Mouse (Mus musculus) midbrain, embryonic 14.5 days (tissue): ENCODE measurements around the gene Gm28079. TPM values are rescaled to one million over a fixed set of nuclear protein-coding genes. Genes with fewer than 3 reads are reported as not detected.
"Not testable (repeated sequence)": the region's sequence is repeated elsewhere in the genome, so short reads cannot be mapped to it uniquely, and the experiment has no call there.

Source experiments
- ATAC-seq: fragments of 200-750 bp; cut with Nextera tagmentation; 2 replicates; pipeline ENCODE4 v1.8.0; 2017; ENCODE audit warnings: moderate number of reproducible peaks, moderate library complexity; ENCODE audit not compliant: low FRiP score, low TSS enrichment
- DNase-seq: peaks from one replicate; pipeline ENCODE4 v3.0.0-alpha.2; 2015
- H3K27ac ChIP-seq: fragments of 300-500 bp; sonication (generic); replicated peaks from 2 replicates; pipeline ENCODE4 v1.5.1; 2014; ENCODE audit warnings: mild to moderate bottlenecking, low read depth, low read length, moderate library complexity
- H3K27me3 ChIP-seq: fragments of 300-500 bp; sonication (generic); 2 replicates; pipeline ENCODE4 v1.6.1; 2014; ENCODE audit warnings: low read length, control low read depth, mixed read lengths; ENCODE audit not compliant: control insufficient read depth, insufficient read depth
- H3K36me3 ChIP-seq: fragments of 300-500 bp; sonication (generic); 2 replicates; pipeline ENCODE4 v1.6.1; 2014; ENCODE audit warnings: low read length, control low read depth; ENCODE audit not compliant: control insufficient read depth, insufficient read depth
- H3K4me1 ChIP-seq: fragments of 300-500 bp; sonication (generic); 2 replicates; pipeline ENCODE4 v1.6.1; 2014; ENCODE audit warnings: mild to moderate bottlenecking, antibody characterized with exemption, low read length, control low read depth; ENCODE audit not compliant: control insufficient read depth, insufficient read depth
- H3K4me2 ChIP-seq: fragments of 300-500 bp; sonication (generic); 2 replicates; pipeline ENCODE4 v1.6.1; 2014; ENCODE audit warnings: mild to moderate bottlenecking, low read length, moderate library complexity
- H3K4me3 ChIP-seq: fragments of 300-500 bp; sonication (generic); replicated peaks from 2 replicates; pipeline ENCODE4 v1.5.1; 2014; ENCODE audit warnings: low read depth, low read length
- H3K9ac ChIP-seq: fragments of 300-500 bp; sonication (generic); replicated peaks from 2 replicates; pipeline ENCODE4 v1.6.1; 2014; ENCODE audit warnings: mild to moderate bottlenecking, low read length, moderate library complexity
- H3K9me3 ChIP-seq: fragments of 300-500 bp; sonication (generic); 2 replicates; pipeline ENCODE4 v1.6.1; 2016; ENCODE audit warnings: low read length, control low read depth, mixed read lengths; ENCODE audit not compliant: control insufficient read depth
- WGBS: fragments of 180-500 bp; shearing (Covaris S2); extraction: QIAGEN DNeasy Blood & Tissue Kit; methylation state at CpG from one replicate; pipeline ENCODE4 v1.1.7; 2014; 5-methylcytosine and 5-hydroxymethylcytosine counted together
- polyA plus RNA-seq: library from polyadenylated mRNA; unstranded; fragments of >200 nt; fragmentation: Nextera tagmentation; extraction: Ambion mirVana; gene quantifications from 2 replicates; pipeline ENCODE4 v1.2.1, GENCODE M21; 2014

Gm28079 gene
- not detected in 2 replicates for polyA plus RNA-seq

GRCm38 (mm10) chrY:70014799-70015198 lies at the start of gene Gm28079:
Gm28079 (minus strand) TSS chrY:70014899.
- not testable (repeated sequence) for H3K36me3 ChIP-seq, H3K4me1 ChIP-seq, H3K27ac ChIP-seq, ATAC-seq, H3K4me3 ChIP-seq, H3K9ac ChIP-seq, H3K4me2 ChIP-seq, H3K27me3 ChIP-seq, DNase-seq, H3K9me3 ChIP-seq
- WGBS = no CpG with 5 or more reads among the region's 1 CpGs
